Mouse (Mus musculus) midbrain, embryonic 11.5 days (tissue): ENCODE measurements around the gene Hsd3b2. TPM values are rescaled to one million over a fixed set of nuclear protein-coding genes. Genes with fewer than 3 reads are reported as not detected.

ENCODE experiments used
- ATAC-seq: fragments of 200-750 bp; cut with Nextera tagmentation; 2 replicates; pipeline ENCODE4 v1.8.0; 2017; ENCODE audit warnings: moderate TSS enrichment, moderate library complexity; ENCODE audit not compliant: low FRiP score
- DNase-seq: peaks from one replicate; pipeline ENCODE4 v3.0.0; 2015; ENCODE audit warnings: low spot score; ENCODE audit errors: missing footprints
- H3K27ac ChIP-seq: fragments of 300-500 bp; sonication (generic); 2 replicates; pipeline ENCODE4 v1.5.1; 2014; ENCODE audit warnings: low read depth, low read length
- H3K27me3 ChIP-seq: fragments of 300-500 bp; sonication (generic); 2 replicates; pipeline ENCODE4 v1.6.1; 2014; ENCODE audit warnings: mild to moderate bottlenecking, low read length, moderate library complexity, mixed read lengths; ENCODE audit not compliant: control insufficient read depth, insufficient read depth
- H3K36me3 ChIP-seq: fragments of 300-500 bp; sonication (generic); 2 replicates; pipeline ENCODE4 v1.6.1; 2014; ENCODE audit warnings: mild to moderate bottlenecking, low read length, moderate library complexity, mixed read lengths; ENCODE audit not compliant: control insufficient read depth, insufficient read depth
- H3K4me1 ChIP-seq: fragments of 300-500 bp; sonication (generic); 2 replicates; pipeline ENCODE4 v1.6.1; 2014; ENCODE audit warnings: low read length; ENCODE audit not compliant: control insufficient read depth, insufficient read depth
- H3K4me2 ChIP-seq: fragments of 300-500 bp; sonication (generic); 2 replicates; pipeline ENCODE4 v1.6.1; 2014; ENCODE audit warnings: mild to moderate bottlenecking, moderate library complexity
- H3K4me3 ChIP-seq: fragments of 300-500 bp; sonication (generic); 2 replicates; pipeline ENCODE4 v1.5.1; 2014; ENCODE audit warnings: low read depth, low read length
- H3K9ac ChIP-seq: fragments of 300-500 bp; sonication (generic); 2 replicates; pipeline ENCODE4 v1.6.1; 2014; ENCODE audit warnings: low read length
- H3K9me3 ChIP-seq: fragments of 300-500 bp; sonication (generic); 2 replicates; pipeline ENCODE4 v1.6.1; 2016; ENCODE audit warnings: low read length; ENCODE audit not compliant: control insufficient read depth
- polyA plus RNA-seq: library from polyadenylated mRNA; unstranded; fragments of >200 nt; fragmentation: Nextera tagmentation; extraction: Ambion mirVana; gene quantifications from 2 replicates; pipeline ENCODE4 v1.2.1, GENCODE M21; 2014

The Hsd3b2 gene
- polyA plus RNA-seq, 1 experiment from 2014 or later = not detected

- Histone ChIP-seq H3K27me3 (no peaks in the 10 kb centered on the region), H3K27ac (no peak overlapping the region), H3K9ac (no peak overlapping the region), H3K36me3 (no peaks in the 10 kb centered on the region), H3K4me3 (no peak overlapping the region), H3K4me1 (no peaks in the 10 kb centered on the region), H3K9me3 (no peaks in the 10 kb centered on the region), H3K4me2 (no peak overlapping the region)
- no peak for ATAC-seq
- DNase-seq = no peak
Measured at GRCm38 (mm10) chr3:98680786-98681185, 43.6 kb downstream of the Hsd3b2 start.

Other genes with a start within 250 kb of the Hsd3b2 start
- not detected in 2 replicates for gene Hsd3b4, start 214.0 kb downstream of the Hsd3b2 start, polyA plus RNA-seq
- not detected in 2 replicates for gene Gm10681, start 135.7 kb downstream of the Hsd3b2 start, polyA plus RNA-seq
- gene Hsd3b5, start 94.3 kb downstream of the Hsd3b2 start, polyA plus RNA-seq = not detected in 2 replicates
- 0.03 and 0.12 TPM in 2 replicates for gene Hsd3b3, start 38.6 kb upstream of the Hsd3b2 start, polyA plus RNA-seq
- 18.8 and 24.4 TPM in 2 replicates for gene Hsd3b6, start 89.9 kb upstream of the Hsd3b2 start, polyA plus RNA-seq
- 0.54 and 0.57 TPM in 2 replicates for gene Hsd3b1, start 135.3 kb upstream of the Hsd3b2 start, polyA plus RNA-seq
- gene Hao2, start 168.7 kb upstream of the Hsd3b2 start, polyA plus RNA-seq = not detected in 2 replicates